Mouse (Mus musculus): ENCODE data around the gene Stard9. TPM values are rescaled to one million over a fixed set of nuclear protein-coding genes. Genes with fewer than 3 reads are reported as not detected.
A peak's percentile ranks its signal among the peaks of the same experiment; 100 is the strongest.

Gene Stard9
- total and polyA plus RNA-seq, 3 experiments = 0.50 to 1.1 TPM; not detected in 1

GRCm38 (mm10) chr2:120729775-120730585 is 101.1 kb downstream of the Stard9 start:
- Histone ChIP-seq H3K27me3 (ENCODE audit: control insufficient read depth in 1 of 2, insufficient read depth in 2 of 2, low read length in 2 of 2) (no peaks in the 10 kb centered on the region), H3K79me2 (ENCODE audit: control insufficient read depth, insufficient read depth, low read length, poor library complexity) (peaks cover 18% of the 10 kb centered on the region), H3K4me3 (ENCODE audit: control insufficient read depth in 1 of 2, insufficient read depth in 1 of 2, low read depth in 2 of 2, low read length in 2 of 2) (peak overlapping the region; percentile 58 to 97), H3K9ac (ENCODE audit: control insufficient read depth, low read depth, low read length, poor library complexity, severe bottlenecking) (peak overlapping the region; percentile 93), H3K36me3 (ENCODE audit: control insufficient read depth in 1 of 2, insufficient read depth in 2 of 2, low read length in 2 of 2) (peaks cover 2 to 10% of the 10 kb centered on the region in 2 experiments), H3K9me3 (replicated peaks; ENCODE audit: insufficient read depth, low read length) (no peaks in the 10 kb centered on the region), H3K27ac (ENCODE audit: control insufficient read depth, low read depth, low read length) (no peak overlapping the region), H3K4me1 (ENCODE audit: control insufficient read depth in 1 of 2, insufficient read depth in 2 of 2, low read length in 2 of 2) (peaks cover 5 to 21% of the 10 kb centered on the region in 2 experiments)
- DNase-seq (ENCODE audit: low read depth, low spot score) = peak; percentile 66
- TF ChIP-seq GATA1 (IDR thresholded peaks at IDR 0.05; ENCODE audit: low read depth, low read length) = 0 out of 2 replicates have a peak, but pooled peaks have one; percentile 17
- TF ChIP-seq TAL1 (IDR thresholded peaks at IDR 0.05; ENCODE audit: low read length) = no peak

- peak overlapping the region; percentile 93 for H3K9ac ChIP-seq (ENCODE audit: control insufficient read depth, low read depth, low read length, poor library complexity, severe bottlenecking)
- peaks cover 5 to 21% of the 10 kb centered on the region in 2 experiments for H3K4me1 ChIP-seq (ENCODE audit: control insufficient read depth in 1 of 2, insufficient read depth in 2 of 2, low read length in 2 of 2)
- no peaks in the 10 kb centered on the region for H3K9me3 ChIP-seq (replicated peaks; ENCODE audit: insufficient read depth, low read length)
- peak overlapping the region; percentile 58 to 97 for H3K4me3 ChIP-seq (ENCODE audit: control insufficient read depth in 1 of 2, insufficient read depth in 1 of 2, low read depth in 2 of 2, low read length in 2 of 2)
- peaks cover 2 to 10% of the 10 kb centered on the region in 2 experiments; a peak in 3 of 4 replicates for H3K36me3 ChIP-seq (ENCODE audit: control insufficient read depth in 1 of 2, insufficient read depth in 2 of 2, low read length in 2 of 2)
- H3K27me3 ChIP-seq (ENCODE audit: control insufficient read depth in 1 of 2, insufficient read depth in 2 of 2, low read length in 2 of 2) = no peaks in the 10 kb centered on the region
- TF ChIP-seq ELF1 (IDR thresholded peaks at IDR 0.05; ENCODE audit: low read depth, low read length) (no peak), POLR2A (IDR thresholded peaks at IDR 0.05; ENCODE audit: control insufficient read depth in 1 of 2, insufficient read depth in 1 of 2, low read depth in 1 of 2, low read length in 2 of 2, poor library complexity in 1 of 2) (no peak), MAFK (IDR thresholded peaks at IDR 0.05; ENCODE audit: borderline replicate concordance, low read depth, low read length) (no peak), ZKSCAN1 (IDR thresholded peaks at IDR 0.05; ENCODE audit: low read depth, low read length) (no peak), TAL1 (IDR thresholded peaks at IDR 0.05; ENCODE audit: low read length) (no peak), HCFC1 (IDR thresholded peaks at IDR 0.05; ENCODE audit: low read depth, low read length) (no peak), CHD2 (IDR thresholded peaks at IDR 0.05; ENCODE audit: low read length) (no peak), TBP (IDR thresholded peaks at IDR 0.05; ENCODE audit: low read depth, low read length) (no peak), CHD1 (IDR thresholded peaks at IDR 0.05; ENCODE audit: low read depth, low read length) (no peak), MYC (IDR thresholded peaks at IDR 0.05; ENCODE audit: low read depth, low read length) (no peak)
- DNase-seq (ENCODE audit: low read depth, low spot score) = no peak
- H3K27ac ChIP-seq (ENCODE audit: control insufficient read depth, low read depth, low read length) = peak overlapping the region; percentile 90
- peaks cover 18% of the 10 kb centered on the region for H3K79me2 ChIP-seq (ENCODE audit: control insufficient read depth, insufficient read depth, low read length, poor library complexity)
Measured at GRCm38 (mm10) chr2:120730639-120731166, 101.8 kb downstream of the Stard9 start.

GRCm38 (mm10) chr2:120731167-120731862 is 102.4 kb downstream of the Stard9 start:
- Histone ChIP-seq H3K27me3 (ENCODE audit: control insufficient read depth in 1 of 2, insufficient read depth in 2 of 2, low read length in 2 of 2) (no peaks in the 10 kb centered on the region), H3K79me2 (ENCODE audit: control insufficient read depth, insufficient read depth, low read length, poor library complexity) (peaks cover 18% of the 10 kb centered on the region), H3K9ac (ENCODE audit: control insufficient read depth, low read depth, low read length, poor library complexity, severe bottlenecking) (peak overlapping the region; percentile 93), H3K4me1 (ENCODE audit: control insufficient read depth in 1 of 2, insufficient read depth in 2 of 2, low read length in 2 of 2) (peaks cover 5 to 21% of the 10 kb centered on the region in 2 experiments), H3K36me3 (ENCODE audit: control insufficient read depth in 1 of 2, insufficient read depth in 2 of 2, low read length in 2 of 2) (peaks cover 0 to 10% of the 10 kb centered on the region in 2 experiments; a peak in 2 of 4 replicates), H3K4me3 (ENCODE audit: control insufficient read depth in 1 of 2, insufficient read depth in 1 of 2, low read depth in 2 of 2, low read length in 2 of 2) (peak overlapping the region; percentile 69 to 97), H3K9me3 (replicated peaks; ENCODE audit: insufficient read depth, low read length) (no peaks in the 10 kb centered on the region), H3K27ac (ENCODE audit: control insufficient read depth, low read depth, low read length) (peak overlapping the region; percentile 90)
- DNase-seq (ENCODE audit: low read depth, low spot score) = peak; percentile 95
- TF ChIP-seq RAD21 (IDR thresholded peaks at IDR 0.05; ENCODE audit: low read depth, low read length) (no peak), MAX (IDR thresholded peaks at IDR 0.05; ENCODE audit: low read length) (peak; percentile 14), ZC3H11A (IDR thresholded peaks at IDR 0.05; ENCODE audit: low read depth, low read length) (no peak), POLR2AphosphoS5 (IDR thresholded peaks at IDR 0.05; ENCODE audit: borderline replicate concordance, low read depth, low read length) (no peak), SIN3A (IDR thresholded peaks at IDR 0.05; ENCODE audit: low read length) (peak; percentile 54), ETS1 (IDR thresholded peaks at IDR 0.05; ENCODE audit: low read depth, low read length) (0 out of 2 replicates have a peak, but pooled peaks have one; percentile 9), UBTF (IDR thresholded peaks at IDR 0.05; ENCODE audit: borderline replicate concordance, insufficient read depth, low read depth, low read length) (peak; percentile 87; the same call in 1 of the 2 replicates), ELF1 (IDR thresholded peaks at IDR 0.05; ENCODE audit: low read depth, low read length) (no peak), BHLHE40 (IDR thresholded peaks at IDR 0.05; ENCODE audit: borderline replicate concordance, low read depth, low read length) (no peak), MAZ (IDR thresholded peaks at IDR 0.05; ENCODE audit: low read depth, low read length) (no peak), MEF2A (IDR thresholded peaks at IDR 0.05; ENCODE audit: extremely low read depth, insufficient replicate concordance, low read depth, low read length, poor library complexity, severe bottlenecking) (no peak), ZMIZ1 (IDR thresholded peaks at IDR 0.05; ENCODE audit: low read depth, low read length) (peak; percentile 89), MAFK (IDR thresholded peaks at IDR 0.05; ENCODE audit: borderline replicate concordance, low read depth, low read length) (no peak)
